Mouse (Mus musculus): ENCODE data around the gene Myt1l. TPM values are rescaled to one million over a fixed set of nuclear protein-coding genes. Genes with fewer than 3 reads are reported as not detected.

Gene Myt1l
- total and polyA plus RNA-seq, 2 experiments from 2014 or later = 0.34 TPM; not detected in 1

- ATAC-seq (ENCODE audit: insufficient read depth, low read depth) (no peak), DNase-seq (ENCODE audit: low spot score) (no peak)
- Histone ChIP-seq H3K9ac (replicated peaks; ENCODE audit: low read depth, low read length) (no peak overlapping the region), H3K36me3 (replicated peaks; ENCODE audit: control insufficient read depth, insufficient read depth, low read length) (no peaks in the 10 kb centered on the region), H3K4me2 (ENCODE audit: low read depth, low read length) (no peak overlapping the region), H3K4me1 (ENCODE audit: control insufficient read depth, insufficient read depth) (peaks cover 28% of the 10 kb centered on the region), H3K27me3 (ENCODE audit: control insufficient read depth, insufficient read depth, low read length) (no peaks in the 10 kb centered on the region), H3K9me3 (replicated peaks; ENCODE audit: control insufficient read depth, low read length) (no peaks in the 10 kb centered on the region), H3K4me3 (ENCODE audit: low read depth, low read length) (no peak overlapping the region), H3K27ac (ENCODE audit: low read depth) (no peak overlapping the region)
- 27% methylated on average over 10 of the region's 10 CpGs for WGBS
- TF ChIP-seq CTCF (IDR thresholded peaks at IDR 0.05; ENCODE audit: low read depth) (no peak), EP300 (IDR thresholded peaks at IDR 0.05; ENCODE audit: low read depth) (no peak)
These were observed 170.8 kb downstream of the Myt1l start for GRCm38 (mm10) chr12:29698976-29699375.

- WGBS = 70% methylated on average over 10 of the region's 10 CpGs
- Histone ChIP-seq H3K4me3 (ENCODE audit: low read depth, low read length) (no peak overlapping the region), H3K4me2 (ENCODE audit: low read depth, low read length) (no peak overlapping the region), H3K36me3 (replicated peaks; ENCODE audit: control insufficient read depth, insufficient read depth, low read length) (no peaks in the 10 kb centered on the region), H3K4me1 (ENCODE audit: control insufficient read depth, insufficient read depth) (peaks cover 28% of the 10 kb centered on the region), H3K9me3 (replicated peaks; ENCODE audit: control insufficient read depth, low read length) (no peaks in the 10 kb centered on the region), H3K27ac (ENCODE audit: low read depth) (no peak overlapping the region), H3K9ac (replicated peaks; ENCODE audit: low read depth, low read length) (no peak overlapping the region), H3K27me3 (ENCODE audit: control insufficient read depth, insufficient read depth, low read length) (no peaks in the 10 kb centered on the region)
- no peak for TF ChIP-seq EP300 (IDR thresholded peaks at IDR 0.05; ENCODE audit: low read depth)
- TF ChIP-seq CTCF (IDR thresholded peaks at IDR 0.05; ENCODE audit: low read depth) = no peak
- no peak for ATAC-seq (ENCODE audit: insufficient read depth, low read depth)
- no peak for DNase-seq (ENCODE audit: low spot score)
These were observed 171.2 kb downstream of the Myt1l start for GRCm38 (mm10) chr12:29699386-29699785.

GRCm38 (mm10) chr12:29700026-29700425 is 171.8 kb downstream of the Myt1l start:
- no peak overlapping the region for H3K27ac ChIP-seq (ENCODE audit: low read depth)
- H3K36me3 ChIP-seq (replicated peaks; ENCODE audit: control insufficient read depth, insufficient read depth, low read length) = no peaks in the 10 kb centered on the region
- DNase-seq (ENCODE audit: low spot score) (no peak), ATAC-seq (ENCODE audit: insufficient read depth, low read depth) (no peak)
- peaks cover 23% of the 10 kb centered on the region for H3K4me1 ChIP-seq (ENCODE audit: control insufficient read depth, insufficient read depth)
- no peak overlapping the region for H3K4me2 ChIP-seq (ENCODE audit: low read depth, low read length)
- no peak overlapping the region for H3K9ac ChIP-seq (replicated peaks; ENCODE audit: low read depth, low read length)
- TF ChIP-seq CTCF (IDR thresholded peaks at IDR 0.05; ENCODE audit: low read depth) (no peak), EP300 (IDR thresholded peaks at IDR 0.05; ENCODE audit: low read depth) (no peak)
- H3K4me3 ChIP-seq (ENCODE audit: low read depth, low read length) = no peak overlapping the region
- WGBS = 95% methylated on average over 3 of the region's 3 CpGs
- no peaks in the 10 kb centered on the region for H3K27me3 ChIP-seq (ENCODE audit: control insufficient read depth, insufficient read depth, low read length)
- H3K9me3 ChIP-seq (replicated peaks; ENCODE audit: control insufficient read depth, low read length) = no peaks in the 10 kb centered on the region

GRCm38 (mm10) chr12:29701076-29701475 is 172.9 kb downstream of the Myt1l start:
- Histone ChIP-seq H3K4me1 (ENCODE audit: control insufficient read depth, insufficient read depth) (peaks cover 17% of the 10 kb centered on the region), H3K36me3 (replicated peaks; ENCODE audit: control insufficient read depth, insufficient read depth, low read length) (no peaks in the 10 kb centered on the region), H3K9ac (replicated peaks; ENCODE audit: low read depth, low read length) (no peak overlapping the region), H3K27me3 (ENCODE audit: control insufficient read depth, insufficient read depth, low read length) (no peaks in the 10 kb centered on the region), H3K9me3 (replicated peaks; ENCODE audit: control insufficient read depth, low read length) (no peaks in the 10 kb centered on the region), H3K27ac (ENCODE audit: low read depth) (no peak overlapping the region), H3K4me3 (ENCODE audit: low read depth, low read length) (no peak overlapping the region), H3K4me2 (ENCODE audit: low read depth, low read length) (no peak overlapping the region)
- DNase-seq (ENCODE audit: low spot score) = no peak
- ATAC-seq (ENCODE audit: insufficient read depth, low read depth) = no peak
- TF ChIP-seq EP300 (IDR thresholded peaks at IDR 0.05; ENCODE audit: low read depth) (no peak), CTCF (IDR thresholded peaks at IDR 0.05; ENCODE audit: low read depth) (no peak)
- 50% methylated on average over 4 of the region's 4 CpGs for WGBS

GRCm38 (mm10) chr12:29701731-29702316 is 173.6 kb downstream of the Myt1l start:
- no peaks in the 10 kb centered on the region for H3K9me3 ChIP-seq (replicated peaks; ENCODE audit: control insufficient read depth, low read length)
- 0 out of 2 replicates have a peak overlapping the region, but pooled peaks have one; percentile 9 for H3K27ac ChIP-seq (ENCODE audit: low read depth)
- no peak; the same call in 1 of the 2 replicates for ATAC-seq (ENCODE audit: insufficient read depth, low read depth)
- no peak overlapping the region for H3K4me3 ChIP-seq (ENCODE audit: low read depth, low read length)
- no peak overlapping the region for H3K4me2 ChIP-seq (ENCODE audit: low read depth, low read length)
- TF ChIP-seq EP300 (IDR thresholded peaks at IDR 0.05; ENCODE audit: low read depth) = no peak
- no peak for TF ChIP-seq CTCF (IDR thresholded peaks at IDR 0.05; ENCODE audit: low read depth)
- H3K9ac ChIP-seq (replicated peaks; ENCODE audit: low read depth, low read length) = no peak overlapping the region; the same call in 1 of the 2 replicates
- H3K36me3 ChIP-seq (replicated peaks; ENCODE audit: control insufficient read depth, insufficient read depth, low read length) = no peaks in the 10 kb centered on the region
- 44% methylated on average over 6 of the region's 6 CpGs for WGBS
- H3K27me3 ChIP-seq (ENCODE audit: control insufficient read depth, insufficient read depth, low read length) = no peaks in the 10 kb centered on the region
- H3K4me1 ChIP-seq (ENCODE audit: control insufficient read depth, insufficient read depth) = peaks cover 17% of the 10 kb centered on the region
- no peak for DNase-seq (ENCODE audit: low spot score)

- Histone ChIP-seq H3K9ac (replicated peaks; ENCODE audit: low read depth, low read length) (no peak overlapping the region), H3K27ac (ENCODE audit: low read depth) (0 out of 2 replicates have a peak overlapping the region, but pooled peaks have one; percentile 9), H3K27me3 (ENCODE audit: control insufficient read depth, insufficient read depth, low read length) (no peaks in the 10 kb centered on the region), H3K4me2 (ENCODE audit: low read depth, low read length) (no peak overlapping the region), H3K4me1 (ENCODE audit: control insufficient read depth, insufficient read depth) (peaks cover 12% of the 10 kb centered on the region), H3K4me3 (ENCODE audit: low read depth, low read length) (no peak overlapping the region), H3K9me3 (replicated peaks; ENCODE audit: control insufficient read depth, low read length) (no peaks in the 10 kb centered on the region), H3K36me3 (replicated peaks; ENCODE audit: control insufficient read depth, insufficient read depth, low read length) (no peaks in the 10 kb centered on the region)
- 38% methylated on average over 4 of the region's 4 CpGs for WGBS
- TF ChIP-seq EP300 (IDR thresholded peaks at IDR 0.05; ENCODE audit: low read depth) (no peak), CTCF (IDR thresholded peaks at IDR 0.05; ENCODE audit: low read depth) (no peak)
- DNase-seq (ENCODE audit: low spot score) (no peak), ATAC-seq (ENCODE audit: insufficient read depth, low read depth) (peak; percentile 25; the same call in 1 of the 2 replicates)
These were observed 174.4 kb downstream of the Myt1l start for GRCm38 (mm10) chr12:29702626-29703025.

Data from heart, postnatal 0 days (tissue).